Mouse (Mus musculus): Measurements from ENCODE around the gene Siah3. TPM values are rescaled to one million over a fixed set of nuclear protein-coding genes. Genes with fewer than 3 reads are reported as not detected.

Siah3 gene
- polyA plus RNA-seq, 1 experiment from 2014 or later: 4.0 TPM

GRCm38 (mm10) chr14:75530815-75531353, 75.1 kb downstream of the Siah3 start:
- Histone ChIP-seq H3K9me3 (no peaks in the 10 kb centered on the region), H3K27me3 (no peaks in the 10 kb centered on the region), H3K4me2 (no peak overlapping the region), H3K4me1 (replicated peaks) (peaks cover 48% of the 10 kb centered on the region), H3K4me3 (no peak overlapping the region), H3K27ac (no peak overlapping the region), H3K9ac (no peak overlapping the region), H3K36me3 (no peaks in the 10 kb centered on the region)
- ATAC-seq (ENCODE audit: low FRiP score): no peak
- 68% methylated on average over 7 of the region's 7 CpGs for WGBS

- Histone ChIP-seq H3K27ac (no peak overlapping the region; the same call in 1 of the 2 replicates), H3K27me3 (no peaks in the 10 kb centered on the region), H3K4me2 (no peak overlapping the region), H3K36me3 (no peaks in the 10 kb centered on the region), H3K4me3 (no peak overlapping the region), H3K9ac (no peak overlapping the region), H3K4me1 (replicated peaks) (peaks cover 46% of the 10 kb centered on the region), H3K9me3 (no peaks in the 10 kb centered on the region)
- WGBS: 52% methylated on average over 2 of the region's 2 CpGs
- no peak for ATAC-seq (ENCODE audit: low FRiP score)
Observed at GRCm38 (mm10) chr14:75539205-75539604, 83.4 kb downstream of the Siah3 start.

- no peak overlapping the region for H3K4me3 ChIP-seq
- H3K27ac ChIP-seq: peak overlapping the region; percentile 82
- H3K9ac ChIP-seq: no peak overlapping the region
- peak; percentile 63 for ATAC-seq (ENCODE audit: low FRiP score)
- peak overlapping the region; percentile 22 for H3K4me2 ChIP-seq
- peaks cover 46% of the 10 kb centered on the region for H3K4me1 ChIP-seq (replicated peaks)
- WGBS: 45% methylated on average over 17 of the region's 17 CpGs
- no peaks in the 10 kb centered on the region for H3K36me3 ChIP-seq
- H3K27me3 ChIP-seq: no peaks in the 10 kb centered on the region
- H3K9me3 ChIP-seq: no peaks in the 10 kb centered on the region
Observed at GRCm38 (mm10) chr14:75540216-75540995, 84.6 kb downstream of the Siah3 start.

GRCm38 (mm10) chr14:75540996-75541350, 85.2 kb downstream of the Siah3 start:
- WGBS: 5% methylated on average over 5 of the region's 5 CpGs
- Histone ChIP-seq H3K36me3 (no peaks in the 10 kb centered on the region), H3K4me3 (no peak overlapping the region), H3K4me1 (replicated peaks) (peaks cover 46% of the 10 kb centered on the region), H3K27ac (peak overlapping the region; percentile 82), H3K4me2 (peak overlapping the region; percentile 22), H3K27me3 (no peaks in the 10 kb centered on the region), H3K9ac (no peak overlapping the region), H3K9me3 (no peaks in the 10 kb centered on the region)
- ATAC-seq (ENCODE audit: low FRiP score): peak; percentile 81

- ATAC-seq (ENCODE audit: low FRiP score): no peak
- H3K4me3 ChIP-seq: no peak overlapping the region
- peak overlapping the region; percentile 82 for H3K27ac ChIP-seq
- no peaks in the 10 kb centered on the region for H3K27me3 ChIP-seq
- no peaks in the 10 kb centered on the region for H3K9me3 ChIP-seq
- no peaks in the 10 kb centered on the region for H3K36me3 ChIP-seq
- H3K4me1 ChIP-seq (replicated peaks): peaks cover 39% of the 10 kb centered on the region
- WGBS: 2% methylated on average over 8 of the region's 8 CpGs
- peak overlapping the region; percentile 25; the same call in 1 of the 2 replicates for H3K9ac ChIP-seq
- no peak overlapping the region for H3K4me2 ChIP-seq
Observed at GRCm38 (mm10) chr14:75541731-75542130, 85.9 kb downstream of the Siah3 start.

- no peak overlapping the region for H3K27ac ChIP-seq
- 51% methylated on average over 9 of the region's 9 CpGs for WGBS
- no peaks in the 10 kb centered on the region for H3K36me3 ChIP-seq
- H3K9ac ChIP-seq: no peak overlapping the region
- H3K27me3 ChIP-seq: no peaks in the 10 kb centered on the region
- no peaks in the 10 kb centered on the region for H3K9me3 ChIP-seq
- no peak for ATAC-seq (ENCODE audit: low FRiP score)
- peaks cover 29% of the 10 kb centered on the region for H3K4me1 ChIP-seq (replicated peaks)
- H3K4me2 ChIP-seq: no peak overlapping the region
- H3K4me3 ChIP-seq: no peak overlapping the region
Observed at GRCm38 (mm10) chr14:75561577-75562331, 106.0 kb downstream of the Siah3 start.

GRCm38 (mm10) chr14:75565534-75566140, 109.9 kb downstream of the Siah3 start:
- Histone ChIP-seq H3K9me3 (no peaks in the 10 kb centered on the region), H3K27me3 (no peaks in the 10 kb centered on the region), H3K4me2 (peak overlapping the region; percentile 14), H3K9ac (no peak overlapping the region), H3K4me1 (replicated peaks) (peaks cover 30% of the 10 kb centered on the region), H3K4me3 (no peak overlapping the region), H3K36me3 (no peaks in the 10 kb centered on the region), H3K27ac (peak overlapping the region; percentile 71)
- whole genome bisulfite sequencing: 34% methylated on average over 14 of the region's 14 CpGs
- ATAC-seq (ENCODE audit: low FRiP score): peak; percentile 86

GRCm38 (mm10) chr14:75566303-75566702, 110.5 kb downstream of the Siah3 start:
- Histone ChIP-seq H3K27me3 (no peaks in the 10 kb centered on the region), H3K9me3 (no peaks in the 10 kb centered on the region), H3K9ac (no peak overlapping the region), H3K36me3 (no peaks in the 10 kb centered on the region), H3K27ac (peak overlapping the region; percentile 71), H3K4me2 (no peak overlapping the region), H3K4me3 (no peak overlapping the region), H3K4me1 (replicated peaks) (peaks cover 30% of the 10 kb centered on the region)
- 34% methylated on average over 3 of the region's 3 CpGs for WGBS
- peak; percentile 73 for ATAC-seq (ENCODE audit: low FRiP score)

- WGBS: 91% methylated on average over 6 of the region's 6 CpGs
- Histone ChIP-seq H3K4me2 (no peak overlapping the region), H3K9ac (no peak overlapping the region), H3K4me1 (replicated peaks) (0 out of 2 replicates have a peak, but pooled peaks cover 2% of the 10 kb centered on the region), H3K27ac (no peak overlapping the region), H3K36me3 (no peaks in the 10 kb centered on the region), H3K27me3 (no peaks in the 10 kb centered on the region), H3K9me3 (no peaks in the 10 kb centered on the region), H3K4me3 (no peak overlapping the region)
- ATAC-seq (ENCODE audit: low FRiP score): no peak
Observed at GRCm38 (mm10) chr14:75579010-75579409, 123.2 kb downstream of the Siah3 start.

Other genes with a start within 250 kb of the Siah3 start
- not detected in 2 replicates for gene Cpb2, start 213.7 kb upstream of the Siah3 start, polyA plus RNA-seq (2015; fragmentation: Nextera tagmentation; extraction: Ambion mirVana)
- 42.4 and 49.5 TPM in 2 replicates for gene Zc3h13, start 171.6 kb upstream of the Siah3 start, polyA plus RNA-seq (2015; fragmentation: Nextera tagmentation; extraction: Ambion mirVana)
- gene Spert, start 137.1 kb downstream of the Siah3 start, polyA plus RNA-seq (2015; fragmentation: Nextera tagmentation; extraction: Ambion mirVana): not detected in 2 replicates
- not detected in 2 replicates for gene Erich6b, start 186.3 kb downstream of the Siah3 start, polyA plus RNA-seq (2015; fragmentation: Nextera tagmentation; extraction: Ambion mirVana)

Measured in hindbrain, embryonic 13.5 days (tissue).